Mouse (Mus musculus) retina, postnatal 1 day (tissue): ENCODE measurements at regions not wholly inside any gene's neighbourhood (a gene's known extent, or its start where the extent isn't known, plus 50 kb on each side); places are given as distances from the start of the nearest gene placed in this dataset.
A peak's percentile ranks its signal among the peaks of the same experiment; 100 is the strongest.

ENCODE experiments used
- DNase-seq: peaks from one replicate; pipeline ENCODE4 v3.0.0-alpha.2; 2012

GRCm38 (mm10) chr9:26601979-26602378 is 131.5 kb upstream of the B3gat1 start:
- no peak for DNase-seq

- DNase-seq = no peak
Observed at GRCm38 (mm10) chr9:26604552-26604951, 129.0 kb upstream of the B3gat1 start.

- DNase-seq = no peak
Observed at GRCm38 (mm10) chr9:26611711-26612437, 121.7 kb upstream of the B3gat1 start.

- DNase-seq = no peak
Observed at GRCm38 (mm10) chr9:26622840-26623448, 110.6 kb upstream of the B3gat1 start.

GRCm38 (mm10) chr9:26625171-26625937 is 108.2 kb upstream of the B3gat1 start:
- no peak for DNase-seq

GRCm38 (mm10) chr9:26632891-26633650 is 100.5 kb upstream of the B3gat1 start:
- no peak for DNase-seq

GRCm38 (mm10) chr9:26635211-26635610 is 98.3 kb upstream of the B3gat1 start:
- no peak for DNase-seq

GRCm38 (mm10) chr9:26638586-26638985 is 94.9 kb upstream of the B3gat1 start:
- no peak for DNase-seq

GRCm38 (mm10) chr9:26642302-26642701 is 91.2 kb upstream of the B3gat1 start:
- DNase-seq = no peak

GRCm38 (mm10) chr9:26642831-26643230 is 90.7 kb upstream of the B3gat1 start:
- DNase-seq = no peak

GRCm38 (mm10) chr9:26649506-26649905 is 84.0 kb upstream of the B3gat1 start:
- DNase-seq = no peak

- no peak for DNase-seq
Observed at GRCm38 (mm10) chr9:26652920-26653319, 80.6 kb upstream of the B3gat1 start.

- no peak for DNase-seq
Observed at GRCm38 (mm10) chr9:26659366-26659765, 74.2 kb upstream of the B3gat1 start.

- no peak for DNase-seq
Observed at GRCm38 (mm10) chr9:26663544-26663943, 70.0 kb upstream of the B3gat1 start.

GRCm38 (mm10) chr9:26667835-26668234 is 65.7 kb upstream of the B3gat1 start:
- no peak for DNase-seq

- DNase-seq = no peak
Observed at GRCm38 (mm10) chr9:26674059-26674757, 59.3 kb upstream of the B3gat1 start.

- DNase-seq = peak; percentile 53
Observed at GRCm38 (mm10) chr9:26678288-26678687, 55.2 kb upstream of the B3gat1 start.

- peak; percentile 74 for DNase-seq
Observed at GRCm38 (mm10) chr9:26681516-26681915, 52.0 kb upstream of the B3gat1 start.
